Mouse (Mus musculus): ENCODE results near the gene Plxna1.

DNA sequence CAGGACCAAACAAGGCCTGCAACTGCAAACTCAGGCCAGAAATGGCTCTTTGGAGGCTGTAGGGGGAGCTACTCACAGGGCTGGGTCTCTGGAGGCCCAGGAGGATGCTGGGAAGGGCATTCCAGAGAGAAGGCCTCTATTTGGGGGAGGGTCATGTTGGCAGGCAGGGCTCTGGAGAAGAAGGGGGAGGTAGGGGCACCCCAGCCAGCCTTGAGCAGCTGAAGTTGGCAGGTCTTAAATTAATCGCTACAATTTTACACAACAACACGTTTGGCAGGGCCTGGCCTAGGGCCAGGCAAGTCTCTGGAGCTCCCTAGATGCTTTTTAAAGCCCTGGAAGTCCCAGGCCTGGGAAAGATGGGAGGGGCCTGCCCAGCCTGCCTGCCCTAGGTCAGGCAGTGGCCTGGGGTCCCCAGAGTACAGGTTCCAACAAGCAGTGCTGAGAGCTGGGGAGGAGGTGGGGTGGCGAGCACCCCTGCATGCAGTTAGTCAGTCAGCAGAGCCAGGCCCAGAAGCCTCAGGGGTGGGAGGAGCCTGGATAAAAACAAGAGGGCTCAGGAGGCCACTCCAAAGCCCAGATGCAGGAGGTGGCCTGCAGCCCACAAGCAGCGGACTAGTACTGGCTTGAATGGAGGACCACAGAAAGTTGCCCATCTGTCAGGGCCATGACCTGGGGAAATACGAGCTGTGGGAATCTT, 10.8 kb downstream of the Plxna1 start:
- TF ChIP-seq CTCF (IDR thresholded peaks at IDR 0.05; ENCODE audit: low read depth) (no peak), EP300 (IDR thresholded peaks at IDR 0.05; ENCODE audit: low read depth) (no peak)
